Comparison of ENCODE assay signal across 19 mouse cellular contexts in genomic region chr6:34483811-34484210, GRCm38 (mm10). TPM values are rescaled to one million over a fixed set of nuclear protein-coding genes. Genes with fewer than 3 reads are reported as not detected.
DNase-seq lines count a peak whose midpoint lies in the region; ATAC-seq and TF ChIP-seq lines count a peak whose summit lies in the region.
"Had no signal": no experiment of that assay in that cellular context is flagged by ENCODE, and none has a peak within 500 bp of the region (broad histone marks: within the 10 kb centered on the region; RNA-seq: fewer than 3 reads in every experiment).

No protein-coding gene starts in this region.

- no peak for TF ChIP-seq EP300 in liver, postnatal 0 days (IDR thresholded peaks at IDR 0.05; ENCODE audit: low read depth)

- no peak overlapping the region for H3K27ac ChIP-seq in heart, embryonic 11.5 days (ENCODE audit: low read depth, low read length)
- H3K27ac ChIP-seq in intestine, embryonic 16.5 days (ENCODE audit: low read length), result peak overlapping the region; percentile 66; the same call in 1 of the 2 replicates
- H3K27ac ChIP-seq in intestine, embryonic 15.5 days, result no peak overlapping the region
- peak overlapping the region; percentile 90 for H3K27ac ChIP-seq in intestine, postnatal 0 days (ENCODE audit: low read depth, low read length)
- H3K27ac ChIP-seq in liver, postnatal 0 days (ENCODE audit: low read depth), result no peak overlapping the region
- H3K27ac ChIP-seq: embryonic facial prominence, embryonic 13.5 days; forebrain, embryonic 10.5 days; hindbrain, embryonic 10.5 days; hindbrain, embryonic 14.5 days had no signal

- no peak overlapping the region for H3K4me2 ChIP-seq in heart, embryonic 11.5 days
- no peak overlapping the region for H3K4me2 ChIP-seq in intestine, embryonic 16.5 days (ENCODE audit: low read depth, low read length)
- no peak overlapping the region for H3K4me2 ChIP-seq in intestine, embryonic 15.5 days (replicated peaks)
- no peak overlapping the region for H3K4me2 ChIP-seq in intestine, postnatal 0 days (replicated peaks; ENCODE audit: low read depth)
- H3K4me2 ChIP-seq in liver, postnatal 0 days (ENCODE audit: low read depth, low read length), result peak overlapping the region; percentile 31; the same call in 1 of the 2 replicates
- H3K4me2 ChIP-seq: embryonic facial prominence, embryonic 13.5 days; hindbrain, embryonic 14.5 days had no signal

- peaks cover 14% of the 10 kb centered on the region for H3K4me1 ChIP-seq in heart, embryonic 11.5 days (ENCODE audit: control insufficient read depth, insufficient read depth, low read length)
- peaks cover 17% of the 10 kb centered on the region for H3K4me1 ChIP-seq in intestine, embryonic 16.5 days (ENCODE audit: control insufficient read depth, insufficient read depth, low read length)
- peaks cover 11% of the 10 kb centered on the region for H3K4me1 ChIP-seq in intestine, embryonic 15.5 days (replicated peaks)
- peaks cover 4% of the 10 kb centered on the region; the same call in 1 of the 2 replicates for H3K4me1 ChIP-seq in intestine, postnatal 0 days (replicated peaks; ENCODE audit: control insufficient read depth, insufficient read depth, low read length)
- H3K4me1 ChIP-seq in liver, postnatal 0 days (ENCODE audit: insufficient read depth), result peaks cover 34% of the 10 kb centered on the region

- no peak overlapping the region for H3K9ac ChIP-seq in heart, embryonic 11.5 days (ENCODE audit: low read depth, low read length)
- H3K9ac ChIP-seq in intestine, embryonic 16.5 days (ENCODE audit: low read depth, low read length), result no peak overlapping the region
- H3K9ac ChIP-seq in intestine, embryonic 15.5 days, result no peak overlapping the region
- no peak overlapping the region for H3K9ac ChIP-seq in intestine, postnatal 0 days (ENCODE audit: low read depth, low read length)
- H3K9ac ChIP-seq in liver, postnatal 0 days (replicated peaks), result no peak overlapping the region
- H3K9ac ChIP-seq: embryonic facial prominence, embryonic 13.5 days; hindbrain, embryonic 14.5 days had no signal

- no peak for ATAC-seq in heart, embryonic 11.5 days (replicated peaks; ENCODE audit: insufficient number of reproducible peaks, low FRiP score, low TSS enrichment)
- ATAC-seq in intestine, embryonic 16.5 days, result no peak
- no peak for ATAC-seq in intestine, embryonic 15.5 days
- no peak for ATAC-seq in intestine, postnatal 0 days
- ATAC-seq in liver, postnatal 0 days, result no peak
- ATAC-seq: forebrain, embryonic 14.5 days had no signal

- H3K36me3 ChIP-seq in heart, embryonic 11.5 days (ENCODE audit: control insufficient read depth, insufficient read depth, low read length), result no peaks in the 10 kb centered on the region; the same call in 1 of the 2 replicates
- no peaks in the 10 kb centered on the region; the same call in 1 of the 2 replicates for H3K36me3 ChIP-seq in intestine, embryonic 16.5 days (ENCODE audit: control insufficient read depth, insufficient read depth, low read length)
- H3K36me3 ChIP-seq in intestine, embryonic 15.5 days, result peaks cover 8% of the 10 kb centered on the region; the same call in 1 of the 2 replicates
- H3K36me3 ChIP-seq in intestine, postnatal 0 days (ENCODE audit: control insufficient read depth, insufficient read depth), result peaks cover 16% of the 10 kb centered on the region
- peaks cover 17% of the 10 kb centered on the region for H3K36me3 ChIP-seq in liver, postnatal 0 days (replicated peaks; ENCODE audit: insufficient read depth, low read length)

- 93% methylated on average over 7 of the region's 7 CpGs for WGBS in heart, embryonic 11.5 days (ENCODE audit: insufficient replicate concordance)
- WGBS in intestine, embryonic 16.5 days, result 89% methylated on average over 7 of the region's 7 CpGs
- WGBS in intestine, embryonic 15.5 days, result 92% methylated on average over 7 of the region's 7 CpGs
- 94% methylated on average over 7 of the region's 7 CpGs for WGBS in intestine, postnatal 0 days
- 91% methylated on average over 7 of the region's 7 CpGs for WGBS in liver, postnatal 0 days (ENCODE audit: insufficient replicate concordance)

- no peak overlapping the region for H3K4me3 ChIP-seq in heart, embryonic 11.5 days (ENCODE audit: low read depth, low read length)
- H3K4me3 ChIP-seq in intestine, embryonic 16.5 days (ENCODE audit: low read length), result no peak overlapping the region
- H3K4me3 ChIP-seq in intestine, embryonic 15.5 days (replicated peaks), result no peak overlapping the region
- H3K4me3 ChIP-seq in intestine, postnatal 0 days (ENCODE audit: low read depth, low read length), result no peak overlapping the region
- no peak overlapping the region for H3K4me3 ChIP-seq in liver, postnatal 0 days (ENCODE audit: low read depth, low read length)
- H3K4me3 ChIP-seq: embryonic facial prominence, embryonic 13.5 days; forebrain, embryonic 10.5 days; gastrocnemius, adult 2 months; hindbrain, embryonic 10.5 days had no signal

- DNase-seq in heart, adult 11 months, result peak; percentile 42
- no peak for DNase-seq in liver, postnatal 0 days
- no peak for DNase-seq in cerebellum, adult 9-11 months
- DNase-seq: adrenal gland, postnatal 10 days; cerebellum, adult 11 months; cerebellum, adult 8-10 months; cerebellum, postnatal 25 days; gastrocnemius, adult 2 months; gastrocnemius, postnatal 25 days; heart, postnatal 10 days had no signal

- no peaks in the 10 kb centered on the region for H3K9me3 ChIP-seq in heart, embryonic 11.5 days (replicated peaks; ENCODE audit: control insufficient read depth, low read length)
- H3K9me3 ChIP-seq in intestine, embryonic 16.5 days (ENCODE audit: control insufficient read depth, low read length), result no peaks in the 10 kb centered on the region
- H3K9me3 ChIP-seq in intestine, embryonic 15.5 days, result no peaks in the 10 kb centered on the region
- H3K9me3 ChIP-seq in intestine, postnatal 0 days (ENCODE audit: control insufficient read depth), result no peaks in the 10 kb centered on the region
- no peaks in the 10 kb centered on the region for H3K9me3 ChIP-seq in liver, postnatal 0 days (ENCODE audit: low read length)
- H3K9me3 ChIP-seq: embryonic facial prominence, embryonic 13.5 days; forebrain, embryonic 10.5 days; hindbrain, embryonic 10.5 days had no signal

- no peak for TF ChIP-seq CTCF in intestine, postnatal 0 days (IDR thresholded peaks at IDR 0.05; ENCODE audit: low read depth)
- TF ChIP-seq CTCF in liver, postnatal 0 days (IDR thresholded peaks at IDR 0.05; ENCODE audit: low read depth), result no peak

- H3K27me3 ChIP-seq in heart, embryonic 11.5 days (ENCODE audit: control insufficient read depth, insufficient read depth, low read length), result no peaks in the 10 kb centered on the region
- no peaks in the 10 kb centered on the region for H3K27me3 ChIP-seq in intestine, embryonic 16.5 days (replicated peaks; ENCODE audit: control insufficient read depth, insufficient read depth, low read length)
- H3K27me3 ChIP-seq in intestine, embryonic 15.5 days (replicated peaks), result no peaks in the 10 kb centered on the region
- no peaks in the 10 kb centered on the region for H3K27me3 ChIP-seq in intestine, postnatal 0 days (replicated peaks; ENCODE audit: control insufficient read depth, insufficient read depth, low read length)
- no peaks in the 10 kb centered on the region for H3K27me3 ChIP-seq in liver, postnatal 0 days (ENCODE audit: insufficient read depth, low read length)
- H3K27me3 ChIP-seq: embryonic facial prominence, embryonic 13.5 days had no signal

RNA-seq across cellular contexts. Expression of gene Bpgm, which starts 7.8 kb away (rescaled TPM):
- polyA plus RNA-seq in heart, embryonic 11.5 days (2014; fragmentation: Nextera tagmentation; extraction: Ambion mirVana), result 57.6 and 58.8 TPM in 2 replicates
- polyA plus RNA-seq in intestine, embryonic 16.5 days (2015; fragmentation: Nextera tagmentation; extraction: Ambion mirVana), result 49.3 and 54.4 TPM in 2 replicates
- 40.4 and 49.7 TPM in 2 replicates for polyA plus RNA-seq in intestine, embryonic 15.5 days (2015; fragmentation: Nextera tagmentation; extraction: Ambion mirVana)
- 70.8 and 73.1 TPM in 2 replicates for polyA plus RNA-seq in intestine, postnatal 0 days (2015; fragmentation: Nextera tagmentation; extraction: Ambion mirVana)
- 85.5 and 88.8 TPM in 2 replicates for polyA plus RNA-seq in liver, postnatal 0 days (2015; fragmentation: Nextera tagmentation; extraction: Ambion mirVana)

Comparison
In these comparisons a context has a peak if more than half of its experiments do, and no peak if none do; other contexts are left out.
1. H3K27ac ChIP-seq: peak in intestine, embryonic 16.5 days (single experiment) and intestine, postnatal 0 days (single experiment); none in heart, embryonic 11.5 days (single experiment), intestine, embryonic 15.5 days (single experiment) and liver, postnatal 0 days (single experiment).